Mouse (Mus musculus) forebrain, embryonic 14.5 days (tissue): ENCODE results near the gene Tln2. TPM values are rescaled to one million over a fixed set of nuclear protein-coding genes. Genes with fewer than 3 reads are reported as not detected.

ENCODE experiments used
- ATAC-seq: fragments of 200-750 bp; cut with Nextera tagmentation; 2 replicates; pipeline ENCODE4 v1.8.0; 2017; ENCODE audit warnings: mild to moderate bottlenecking, moderate library complexity
- DNase-seq: peaks from one replicate; pipeline ENCODE4 v3.0.0-alpha.2; 2015; ENCODE audit warnings: low spot score
- H3K27ac ChIP-seq: fragments of 300-500 bp; sonication (generic); 2 replicates; pipeline ENCODE4 v1.5.1; 2014; ENCODE audit warnings: low read depth, mild to moderate bottlenecking, control low read depth, low read length, moderate library complexity
- H3K27me3 ChIP-seq: fragments of 300-500 bp; sonication (generic); replicated peaks from 2 replicates; pipeline ENCODE4 v1.6.1; 2014; ENCODE audit warnings: low read length, control low read depth, mixed read lengths; ENCODE audit not compliant: control insufficient read depth, insufficient read depth
- H3K36me3 ChIP-seq: fragments of 300-500 bp; sonication (generic); 2 replicates; pipeline ENCODE4 v1.6.1; 2014; ENCODE audit warnings: low read length, control low read depth; ENCODE audit not compliant: control insufficient read depth, insufficient read depth
- H3K4me1 ChIP-seq: fragments of 300-500 bp; sonication (generic); 2 replicates; pipeline ENCODE4 v1.6.1; 2014; ENCODE audit warnings: antibody characterized with exemption, low read length, control low read depth; ENCODE audit not compliant: control insufficient read depth, insufficient read depth
- H3K4me2 ChIP-seq: fragments of 300-500 bp; sonication (generic); 2 replicates; pipeline ENCODE4 v1.6.1; 2014; ENCODE audit warnings: mild to moderate bottlenecking, control low read depth, low read length
- H3K4me3 ChIP-seq: fragments of 300-500 bp; sonication (generic); 2 replicates; pipeline ENCODE4 v1.5.1; 2014; ENCODE audit warnings: low read depth, low read length, control low read depth
- H3K9ac ChIP-seq: fragments of 300-500 bp; sonication (generic); 2 replicates; pipeline ENCODE4 v1.6.1; 2014; ENCODE audit warnings: mild to moderate bottlenecking, low read length, control low read depth, moderate library complexity
- H3K9me3 ChIP-seq: fragments of 300-500 bp; sonication (generic); replicated peaks from 2 replicates; pipeline ENCODE4 v1.6.1; 2016; ENCODE audit warnings: low read length, control low read depth, mixed read lengths; ENCODE audit not compliant: control insufficient read depth
- WGBS: fragments of 180-500 bp; shearing (Covaris S2); extraction: QIAGEN DNeasy Blood & Tissue Kit; methylation state at CpG from one replicate; pipeline ENCODE4 v1.1.7; 2014; 5-methylcytosine and 5-hydroxymethylcytosine counted together
- polyA plus RNA-seq: library from polyadenylated mRNA; unstranded; fragments of >200 nt; fragmentation: Nextera tagmentation; extraction: Ambion mirVana; gene quantifications from 2 replicates; pipeline ENCODE4 v1.2.1, GENCODE M21; 2014

The Tln2 gene
- polyA plus RNA-seq, 1 experiment from 2014 or later = 15.7 TPM

GRCm38 (mm10) chr9:67463440-67464122, 95.9 kb downstream of the Tln2 start:
- Histone ChIP-seq H3K27me3 (no peaks in the 10 kb centered on the region), H3K27ac (no peak overlapping the region), H3K4me3 (no peak overlapping the region), H3K4me2 (no peak overlapping the region), H3K9ac (no peak overlapping the region), H3K9me3 (no peaks in the 10 kb centered on the region), H3K4me1 (no peaks in the 10 kb centered on the region), H3K36me3 (no peaks in the 10 kb centered on the region)
- ATAC-seq = no peak
- WGBS = 85% methylated on average over 11 of the region's 11 CpGs
- DNase-seq = no peak

DNA sequence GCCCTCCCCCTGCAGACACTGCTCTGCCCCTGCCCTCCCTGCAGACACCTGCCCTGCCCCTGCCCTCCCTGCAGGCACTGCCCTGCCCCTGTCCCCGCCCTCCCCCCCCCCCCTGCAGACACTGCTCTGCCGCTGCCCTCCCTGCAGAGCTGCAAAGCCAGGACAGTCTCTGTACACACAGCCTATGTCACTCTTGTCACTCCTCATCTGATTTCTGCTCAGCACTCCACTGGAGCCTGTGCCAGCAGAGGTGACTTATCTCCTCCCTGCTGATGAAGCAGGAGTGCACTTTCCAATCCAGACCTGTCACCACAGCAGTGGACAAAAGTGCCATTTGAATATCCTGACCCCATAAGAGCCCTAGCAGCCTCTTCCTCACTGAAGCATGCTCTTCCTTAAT, 118.0 kb downstream of the Tln2 start:
- 30% methylated on average over 1 of the region's 2 CpGs for WGBS
- Histone ChIP-seq H3K36me3 (no peaks in the 10 kb centered on the region), H3K9me3 (no peaks in the 10 kb centered on the region), H3K9ac (no peak overlapping the region), H3K4me1 (peaks cover 2% of the 10 kb centered on the region; the same call in 1 of the 2 replicates), H3K27ac (no peak overlapping the region; the same call in 1 of the 2 replicates), H3K4me3 (no peak overlapping the region), H3K4me2 (no peak overlapping the region), H3K27me3 (no peaks in the 10 kb centered on the region)
- ATAC-seq = no peak
- DNase-seq = no peak

GRCm38 (mm10) chr9:67437511-67437910, 122.0 kb downstream of the Tln2 start:
- H3K36me3 ChIP-seq = no peaks in the 10 kb centered on the region
- ATAC-seq (no peak), DNase-seq (no peak)
- no peak overlapping the region for H3K9ac ChIP-seq
- no peak overlapping the region for H3K4me3 ChIP-seq
- no peaks in the 10 kb centered on the region for H3K9me3 ChIP-seq
- H3K27ac ChIP-seq = no peak overlapping the region
- no peak overlapping the region for H3K4me2 ChIP-seq
- peaks cover 19% of the 10 kb centered on the region for H3K4me1 ChIP-seq
- 91% methylated on average over 1 of the region's 1 CpGs for WGBS
- no peaks in the 10 kb centered on the region for H3K27me3 ChIP-seq

DNA sequence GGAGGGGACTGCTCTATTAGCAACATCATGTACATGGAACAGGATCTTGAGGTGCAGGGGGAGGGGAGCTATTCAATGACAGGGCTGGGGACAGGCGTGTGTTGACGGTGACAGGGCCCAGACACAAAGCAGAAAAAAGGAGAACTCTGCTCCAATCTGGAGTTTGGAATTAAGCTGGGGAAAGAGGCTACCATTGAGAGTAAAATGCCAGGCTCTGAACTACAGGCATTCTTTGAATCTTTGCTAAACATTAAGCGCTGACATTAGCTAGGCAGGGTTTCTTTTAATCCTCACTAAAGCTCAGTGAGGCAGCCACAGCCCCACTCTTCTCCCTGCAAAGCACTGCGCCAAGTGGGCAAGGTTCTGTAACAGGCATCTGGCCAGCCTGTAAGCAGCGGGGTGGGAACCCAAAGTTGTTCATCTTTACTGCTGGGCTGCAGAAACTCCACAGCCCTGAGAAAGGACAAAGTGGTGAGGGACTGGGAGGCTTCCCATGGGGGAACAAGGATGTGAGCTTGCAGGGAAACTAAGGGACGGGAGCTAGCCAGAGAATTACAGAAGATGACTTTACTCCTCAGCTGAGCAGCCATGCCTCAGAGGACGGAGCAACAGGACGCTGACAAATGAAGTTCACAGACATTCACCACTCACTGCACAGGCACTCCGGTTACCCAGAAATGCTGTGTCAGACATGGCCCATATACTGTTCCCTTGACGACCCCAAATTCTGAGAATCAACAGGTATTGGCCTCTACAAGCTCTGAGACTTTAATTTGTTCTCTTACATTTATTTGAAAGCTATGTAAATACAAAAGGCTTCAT, 124.0 kb downstream of the Tln2 start:
- Histone ChIP-seq H3K4me3 (no peak overlapping the region), H3K9me3 (no peaks in the 10 kb centered on the region), H3K36me3 (no peaks in the 10 kb centered on the region), H3K9ac (no peak overlapping the region; the same call in 1 of the 2 replicates), H3K4me1 (peaks cover 19% of the 10 kb centered on the region), H3K27me3 (no peaks in the 10 kb centered on the region), H3K4me2 (peak overlapping the region; percentile 4), H3K27ac (peak overlapping the region; percentile 76)
- DNase-seq (peak; percentile 81), ATAC-seq (peak; percentile 92)
- WGBS = 14% methylated on average over 10 of the region's 10 CpGs

DNA sequence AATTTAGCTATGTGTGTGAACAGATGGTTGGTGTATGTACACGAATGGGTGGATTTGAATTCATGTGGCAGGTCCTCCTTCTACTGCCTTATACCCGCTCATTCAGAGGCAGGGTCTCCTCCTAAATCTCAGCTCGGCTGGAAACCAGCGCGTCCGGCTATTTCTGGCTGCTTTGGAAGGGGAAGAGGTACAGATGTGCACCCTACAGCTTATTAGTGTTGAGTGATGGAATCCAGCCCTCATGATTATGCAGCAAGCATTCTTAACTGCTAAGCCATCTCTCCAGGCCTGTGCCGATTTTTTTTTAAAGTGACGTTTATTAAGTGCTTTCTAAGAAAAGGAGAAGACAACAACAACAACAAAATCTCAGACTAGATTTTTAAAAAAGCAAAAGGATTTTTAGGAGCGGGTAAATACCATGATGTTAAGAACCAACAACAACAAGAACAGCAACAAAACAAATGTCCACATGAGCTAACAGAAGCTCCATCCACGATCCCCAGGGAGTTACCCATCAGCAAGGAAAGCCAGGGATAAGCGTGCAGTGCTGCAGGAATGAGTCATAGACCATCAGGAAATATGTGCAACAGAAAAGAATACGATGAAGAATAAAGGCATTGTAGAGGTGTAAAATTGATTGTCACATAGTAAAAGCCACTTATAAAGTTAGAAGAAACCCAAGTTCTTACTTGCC, 130.2 kb downstream of the Tln2 start:
- no peak overlapping the region for H3K9ac ChIP-seq
- H3K9me3 ChIP-seq = no peaks in the 10 kb centered on the region
- H3K4me1 ChIP-seq = peaks cover 3% of the 10 kb centered on the region; the same call in 1 of the 2 replicates
- no peak for ATAC-seq
- H3K4me2 ChIP-seq = no peak overlapping the region
- WGBS = 70% methylated on average over 12 of the region's 12 CpGs
- no peak overlapping the region for H3K4me3 ChIP-seq
- no peak for DNase-seq
- no peaks in the 10 kb centered on the region for H3K27me3 ChIP-seq
- H3K36me3 ChIP-seq = no peaks in the 10 kb centered on the region
- H3K27ac ChIP-seq = no peak overlapping the region

DNA sequence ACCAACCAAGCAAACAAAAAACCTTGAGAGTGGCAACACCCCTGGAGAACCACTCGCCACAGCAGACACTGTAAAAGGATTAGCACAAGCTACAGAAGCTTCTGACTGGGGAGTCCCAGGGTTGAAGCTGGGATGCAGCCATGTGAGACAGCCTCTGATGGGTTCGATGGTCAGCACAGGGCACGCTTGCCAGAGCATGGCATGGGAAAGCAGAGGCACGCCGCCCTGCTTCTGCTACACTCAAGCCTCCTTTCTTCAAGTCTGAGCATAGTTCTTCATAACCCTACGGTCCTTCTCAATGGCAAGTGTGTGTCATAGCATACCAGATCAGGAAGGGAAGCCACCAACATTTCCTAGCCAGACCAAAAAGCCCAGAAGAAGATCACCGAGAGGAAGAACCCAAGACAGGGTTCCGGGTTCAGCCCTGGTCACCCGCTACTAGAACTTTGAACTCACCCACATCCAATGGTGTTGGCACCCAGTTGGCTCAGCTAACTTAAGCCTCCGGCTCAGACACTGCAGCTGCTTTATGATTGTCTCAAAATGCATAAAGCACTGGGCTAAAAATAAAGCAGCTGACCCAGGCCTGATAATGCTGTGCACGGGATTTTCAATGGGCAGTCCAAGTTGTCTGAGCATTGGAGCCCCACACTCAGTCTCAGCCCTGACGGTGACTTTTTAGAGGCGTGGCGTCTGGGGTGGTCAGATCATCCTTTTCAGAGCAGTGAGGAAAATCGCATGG, 131.0 kb downstream of the Tln2 start:
- no peak overlapping the region for H3K4me3 ChIP-seq

DNA sequence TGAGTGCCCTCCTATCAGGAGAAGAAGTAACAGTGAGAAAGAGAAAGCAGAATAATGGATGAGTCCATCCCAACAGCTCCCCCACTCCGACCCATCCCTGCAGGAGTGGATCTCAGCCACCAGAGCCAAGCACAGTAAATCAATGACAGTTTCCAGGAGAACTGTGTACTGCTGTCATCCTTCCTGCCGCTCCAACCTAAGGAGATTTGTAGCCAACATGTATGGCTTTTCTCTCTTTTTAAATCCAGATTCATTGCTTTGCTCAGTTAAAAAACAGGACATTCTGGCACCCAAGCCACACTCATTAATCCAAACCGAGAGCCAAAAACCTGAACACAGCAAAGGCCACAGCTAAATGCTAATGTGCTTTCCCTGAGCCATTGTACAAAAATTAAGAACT, 133.2 kb downstream of the Tln2 start:
- no peak for ATAC-seq
- H3K4me3 ChIP-seq = no peak overlapping the region
- H3K27me3 ChIP-seq = no peaks in the 10 kb centered on the region
- no peak overlapping the region for H3K4me2 ChIP-seq
- no peaks in the 10 kb centered on the region for H3K9me3 ChIP-seq
- peaks cover 3% of the 10 kb centered on the region; the same call in 1 of the 2 replicates for H3K4me1 ChIP-seq
- WGBS = 73% methylated on average over 3 of the region's 3 CpGs
- H3K27ac ChIP-seq = no peak overlapping the region
- no peaks in the 10 kb centered on the region for H3K36me3 ChIP-seq
- no peak overlapping the region for H3K9ac ChIP-seq
- peak; percentile 31 for DNase-seq

More for the DNA sequence above, 131.0 kb downstream of the Tln2 start:
- no peak for DNase-seq
- Histone ChIP-seq H3K36me3 (no peaks in the 10 kb centered on the region), H3K9me3 (no peaks in the 10 kb centered on the region), H3K4me2 (no peak overlapping the region), H3K9ac (no peak overlapping the region), H3K27me3 (no peaks in the 10 kb centered on the region), H3K27ac (no peak overlapping the region), H3K4me1 (peaks cover 3% of the 10 kb centered on the region; the same call in 1 of the 2 replicates)
- WGBS = 88% methylated on average over 15 of the region's 15 CpGs
- no peak for ATAC-seq

GRCm38 (mm10) chr9:67424110-67424509, 135.4 kb downstream of the Tln2 start:
- H3K9ac ChIP-seq = no peak overlapping the region
- 81% methylated on average over 7 of the region's 7 CpGs for WGBS
- no peaks in the 10 kb centered on the region for H3K9me3 ChIP-seq
- H3K36me3 ChIP-seq = no peaks in the 10 kb centered on the region
- DNase-seq (no peak), ATAC-seq (no peak)
- H3K4me2 ChIP-seq = no peak overlapping the region
- H3K27me3 ChIP-seq = no peaks in the 10 kb centered on the region
- H3K4me3 ChIP-seq = no peak overlapping the region
- H3K27ac ChIP-seq = no peak overlapping the region
- peaks cover 3% of the 10 kb centered on the region; the same call in 1 of the 2 replicates for H3K4me1 ChIP-seq
